Mouse (Mus musculus): ENCODE measurements around the gene Tspan1.

The Tspan1 gene

DNA sequence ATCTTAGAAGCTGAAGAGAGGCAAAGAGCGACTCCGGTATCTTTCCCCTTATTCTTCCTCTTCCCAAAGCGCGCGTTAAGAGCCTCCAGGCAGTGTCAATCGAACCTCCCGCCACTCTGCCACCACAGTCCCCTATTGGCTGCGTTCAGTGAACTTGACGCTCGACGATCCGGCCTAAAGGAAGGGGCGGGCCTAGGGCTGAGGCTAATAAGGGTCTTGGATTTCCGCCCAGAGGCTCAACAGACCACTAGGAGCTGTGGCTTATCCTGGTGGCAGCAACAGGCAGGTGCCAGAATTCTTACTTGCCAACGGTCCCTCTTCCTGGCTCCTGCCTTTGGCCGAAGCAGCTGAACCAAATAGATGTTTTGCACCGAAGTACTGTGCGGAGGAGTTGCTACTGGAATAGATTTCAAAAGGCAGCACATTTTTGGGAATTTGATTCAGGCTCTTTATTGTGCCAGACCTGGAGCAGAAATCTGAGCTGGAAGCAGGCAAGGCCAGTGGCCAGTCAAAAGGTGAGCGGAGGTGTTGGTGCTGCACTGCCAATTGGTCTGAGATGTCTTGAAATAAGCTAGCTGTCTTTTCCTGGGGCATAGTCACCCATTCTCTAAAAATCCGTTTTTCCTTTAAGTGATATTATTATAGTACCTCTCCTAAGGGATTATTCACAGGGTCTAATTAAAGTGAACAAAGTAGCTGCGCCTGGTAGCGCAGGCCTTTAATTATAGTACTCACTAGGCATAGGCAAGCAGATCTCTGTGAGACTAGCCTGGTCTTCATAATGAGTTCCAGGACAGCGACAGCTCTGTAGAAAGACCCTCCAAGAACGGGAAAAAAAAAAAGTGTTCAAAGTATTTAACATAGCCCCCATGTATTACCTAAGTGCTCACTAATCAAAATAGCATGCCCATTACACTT is 43.5 kb downstream of the Tspan1 start, which contains the start of the genes Rad54l and Pomgnt1:
TSS of gene Rad54l (minus strand) at position 89 of the 918 bp plus-strand sequence.
TSS of gene Pomgnt1 (plus strand) at position 239 of the 918 bp plus-strand sequence.
- peak; percentile 81 for DNase-seq

DNA sequence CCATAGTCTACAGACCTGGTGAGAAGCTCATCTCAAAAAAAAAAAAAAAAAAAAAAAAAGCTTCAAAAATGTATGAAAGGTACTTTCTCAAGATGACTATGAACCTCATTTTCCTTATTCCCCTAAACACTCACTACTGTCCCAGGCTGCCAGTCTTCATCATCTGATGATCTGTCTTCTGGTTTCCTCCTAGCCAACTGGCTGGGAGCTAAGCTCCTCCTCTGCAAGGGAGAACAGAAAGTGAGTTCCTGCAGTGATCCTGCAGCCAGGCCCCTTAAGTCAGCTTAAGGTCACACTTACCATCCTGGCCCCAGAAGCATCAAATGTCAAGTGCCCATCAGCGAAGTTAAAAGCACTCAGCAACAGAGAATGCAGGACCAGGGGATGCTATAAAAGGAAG is 44.6 kb downstream of the Tspan1 start:
- DNase-seq: no peak

Measured in kidney, adult 9 months (tissue).